ENCODE assay signal across 25 mouse cellular contexts in genomic region chr6:37857196-37857874, GRCm38 (mm10). TPM values are rescaled to one million over a fixed set of nuclear protein-coding genes. Genes with fewer than 3 reads are reported as not detected.
DNase-seq lines count a peak whose midpoint lies in the region; ATAC-seq and TF ChIP-seq lines count a peak whose summit lies in the region.
"Had no signal": no experiment of that assay in that cellular context is flagged by ENCODE, and none has a peak within 500 bp of the region (broad histone marks: within the 10 kb centered on the region; RNA-seq: fewer than 3 reads in every experiment).

No protein-coding gene starts in this region.

- no peak for TF ChIP-seq EP300 in heart, adult 2 months (IDR thresholded peaks at IDR 0.05; ENCODE audit: insufficient read depth, low read depth, low read length)

- no peak overlapping the region for H3K27ac ChIP-seq in heart, adult 2 months
- H3K27ac ChIP-seq in forebrain, embryonic 10.5 days, result no peak overlapping the region
- no peak overlapping the region for H3K27ac ChIP-seq in liver, embryonic 11.5 days (ENCODE audit: low read depth, low read length)
- H3K27ac ChIP-seq: embryonic facial prominence, embryonic 10.5 days; forebrain, embryonic 12.5 days; heart, embryonic 10.5 days; hindbrain, embryonic 12.5 days had no signal

- no peak for TF ChIP-seq CTCF in heart, adult 2 months (IDR thresholded peaks at IDR 0.05)

- DNase-seq in heart, adult 11 months, result peak; percentile 34
- no peak for DNase-seq in heart, adult 2 months
- DNase-seq in kidney, postnatal 36 days, result peak; percentile 38 to 58
- DNase-seq in kidney, postnatal 4 days, result no peak
- DNase-seq in ZHBTc4 (ENCODE audit: low read depth, low spot score), result peak; percentile 88
- DNase-seq in forebrain, embryonic 10.5 days (ENCODE audit: extremely low spot score, low spot score), result no peak
- DNase-seq in liver, embryonic 11.5 days (ENCODE audit: low spot score), result no peak
- DNase-seq: adrenal gland, adult 2 months; adrenal gland, postnatal 25 days; B cell, adult 2 months; cerebellum, adult 18-20 months; cerebellum, postnatal 10 days; gastrocnemius, postnatal 25 days; heart, postnatal 10 days; heart, postnatal 4 days had no signal

- H3K79me2 ChIP-seq in heart, adult 2 months (replicated peaks; ENCODE audit: control insufficient read depth, insufficient read depth, low read length), result no peaks in the 10 kb centered on the region

- no peaks in the 10 kb centered on the region for H3K4me1 ChIP-seq in heart, adult 2 months (ENCODE audit: control insufficient read depth, insufficient read depth, low read length)
- H3K4me1 ChIP-seq in forebrain, embryonic 10.5 days, result no peaks in the 10 kb centered on the region
- peaks cover 5% of the 10 kb centered on the region; the same call in 1 of the 2 replicates for H3K4me1 ChIP-seq in liver, embryonic 11.5 days (replicated peaks; ENCODE audit: control insufficient read depth, insufficient read depth, low read length)
- H3K4me1 ChIP-seq: embryonic facial prominence, embryonic 10.5 days; forebrain, embryonic 12.5 days; heart, embryonic 10.5 days; hindbrain, embryonic 12.5 days had no signal

- no peak overlapping the region for H3K9ac ChIP-seq in heart, adult 2 months (ENCODE audit: low read depth, low read length)
- H3K9ac ChIP-seq in liver, embryonic 11.5 days (ENCODE audit: low read depth, low read length), result no peak overlapping the region
- H3K9ac ChIP-seq: forebrain, embryonic 12.5 days; hindbrain, embryonic 12.5 days had no signal

- no peak overlapping the region for H3K4me3 ChIP-seq in heart, adult 2 months
- no peak overlapping the region for H3K4me3 ChIP-seq in forebrain, embryonic 10.5 days
- no peak overlapping the region for H3K4me3 ChIP-seq in liver, embryonic 11.5 days (ENCODE audit: low read depth, low read length)
- H3K4me3 ChIP-seq: embryonic facial prominence, embryonic 10.5 days; erythroblast, embryonic 14.5 days; forebrain, embryonic 12.5 days; heart, embryonic 10.5 days; hindbrain, embryonic 12.5 days had no signal

- H3K9me3 ChIP-seq in forebrain, embryonic 10.5 days, result no peaks in the 10 kb centered on the region
- H3K9me3 ChIP-seq in liver, embryonic 11.5 days (ENCODE audit: control insufficient read depth, low read length), result no peaks in the 10 kb centered on the region
- H3K9me3 ChIP-seq: embryonic facial prominence, embryonic 10.5 days; forebrain, embryonic 12.5 days; G1E; heart, embryonic 10.5 days; hindbrain, embryonic 12.5 days had no signal

- H3K36me3 ChIP-seq in heart, adult 2 months (ENCODE audit: control insufficient read depth, insufficient read depth, low read length), result no peaks in the 10 kb centered on the region
- no peaks in the 10 kb centered on the region for H3K36me3 ChIP-seq in forebrain, embryonic 10.5 days (replicated peaks)
- no peaks in the 10 kb centered on the region for H3K36me3 ChIP-seq in liver, embryonic 11.5 days (ENCODE audit: control insufficient read depth, insufficient read depth, low read length)
- H3K36me3 ChIP-seq: embryonic facial prominence, embryonic 10.5 days; forebrain, embryonic 12.5 days; G1E; heart, embryonic 10.5 days; hindbrain, embryonic 12.5 days had no signal

- no peak for ATAC-seq in liver, embryonic 11.5 days (replicated peaks; ENCODE audit: low FRiP score)
- ATAC-seq: CD4-positive, CD25-positive, alpha-beta regulatory T cell, adult 4 months; forebrain, embryonic 16.5 days; hindbrain, embryonic 16.5 days; inflammation-experienced regulatory T-cells, adult 6 months had no signal

- WGBS in heart, adult 2 months, result 68% methylated on average over 4 of the region's 4 CpGs
- WGBS in forebrain, embryonic 10.5 days, result 74% methylated on average over 4 of the region's 4 CpGs
- WGBS in liver, embryonic 11.5 days, result 69% methylated on average over 4 of the region's 4 CpGs

- H3K27me3 ChIP-seq in heart, adult 2 months (ENCODE audit: control insufficient read depth, insufficient read depth, low read length), result no peaks in the 10 kb centered on the region
- no peaks in the 10 kb centered on the region for H3K27me3 ChIP-seq in forebrain, embryonic 10.5 days (ENCODE audit: poor library complexity, severe bottlenecking)
- H3K27me3 ChIP-seq in liver, embryonic 11.5 days (replicated peaks; ENCODE audit: control insufficient read depth, insufficient read depth, low read length), result no peaks in the 10 kb centered on the region
- H3K27me3 ChIP-seq: forebrain, embryonic 12.5 days; hindbrain, embryonic 12.5 days had no signal

- H3K4me2 ChIP-seq in liver, embryonic 11.5 days, result no peak overlapping the region
- H3K4me2 ChIP-seq: forebrain, embryonic 12.5 days; hindbrain, embryonic 12.5 days had no signal

- no peak for TF ChIP-seq POLR2A in heart, adult 2 months (IDR thresholded peaks at IDR 0.05; ENCODE audit: insufficient read depth, low read depth, low read length)

- intact Hi-C loops in heart, adult 2 months (cut with DNase I), result no loop called here

RNA-seq across cellular contexts. Expression of gene Trim24, which starts 13.3 kb away (rescaled TPM):
- 10 to 100 TPM; 29.2 to 35.4 TPM for total RNA-seq in heart, adult 2 months (2021)
- polyA plus RNA-seq in heart, adult 2 months (2012; rRNA removed), result 13.0 and 19.9 TPM in 2 replicates
- polyA plus RNA-seq in forebrain, embryonic 10.5 days (2016; fragmentation: Nextera tagmentation; extraction: Ambion mirVana), result 19.6 and 20.0 TPM in 2 replicates
- 14.1 and 15.1 TPM in 2 replicates for polyA plus RNA-seq in liver, embryonic 11.5 days (2014; fragmentation: Nextera tagmentation; extraction: Ambion mirVana)

Comparison
In these comparisons a context has a peak if more than half of its experiments do, and no peak if none do; other contexts are left out.
1. DNase-seq: peak in heart, adult 11 months (single experiment), kidney, postnatal 36 days (2 of 2) and ZHBTc4 (single experiment); none in heart, adult 2 months (0 of 2), kidney, postnatal 4 days (0 of 2), forebrain, embryonic 10.5 days (single experiment) and liver, embryonic 11.5 days (single experiment).